Mouse (Mus musculus) layer of hippocampus, adult 2 months (tissue): ENCODE data around the gene Med21. TPM values are rescaled to one million over a fixed set of nuclear protein-coding genes. Genes with fewer than 3 reads are reported as not detected.
A peak's percentile ranks its signal among the peaks of the same experiment; 100 is the strongest.

Experiments used
- DNase-seq, 2 experiments: peaks; one replicate each; pipeline ENCODE4 v3.0.0; 2022; ENCODE audit warnings: low spot score in 2 of 2
- H3K27ac ChIP-seq: fragments of 200-600 bp; 2 replicates; pipeline ENCODE4 v1.8.1; 2022
- H3K4me3 ChIP-seq: fragments of 200-600 bp; 2 replicates; pipeline ENCODE4 v1.8.1; 2022; ENCODE audit warnings: mild to moderate bottlenecking
- CTCF ChIP-seq: fragments of 200-600 bp; conservative IDR thresholded peaks from 2 replicates; pipeline ENCODE4 v1.8.1; 2022; ENCODE audit warnings: antibody characterized with exemption, mild to moderate bottlenecking, moderate library complexity
- total RNA-seq, 2 experiments: library from RNA; stranded (reverse); gene quantifications; 2 replicates each; pipeline ENCODE4 v1.2.3; 2021

The Med21 gene
- total RNA-seq, 2 experiments from 2014 or later = 42.8 to 44.7 TPM

DNA sequence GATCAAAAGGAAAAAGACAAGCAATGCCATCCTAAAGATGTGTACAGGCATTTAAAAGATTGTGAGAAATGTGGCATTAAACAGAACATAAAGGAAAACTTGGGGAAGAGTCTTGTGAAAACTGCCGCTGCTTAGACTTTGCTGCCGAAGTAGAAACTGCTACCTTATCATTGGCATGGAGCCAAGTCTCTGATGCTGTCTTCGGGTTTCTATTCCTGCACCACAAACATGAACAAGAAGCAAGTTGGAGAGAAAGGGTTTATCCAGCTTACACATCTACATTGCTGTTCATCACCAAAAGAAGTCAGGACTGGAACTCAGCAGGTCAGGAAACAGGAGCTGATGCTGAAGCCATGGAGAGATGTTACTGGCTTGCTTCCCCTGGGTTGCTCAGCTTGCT lies 10.8 kb downstream of the Med21 start:
- no peak for TF ChIP-seq CTCF
- DNase-seq = no peak
- Histone ChIP-seq H3K4me3 (no peak overlapping the region), H3K27ac (no peak overlapping the region)

DNA sequence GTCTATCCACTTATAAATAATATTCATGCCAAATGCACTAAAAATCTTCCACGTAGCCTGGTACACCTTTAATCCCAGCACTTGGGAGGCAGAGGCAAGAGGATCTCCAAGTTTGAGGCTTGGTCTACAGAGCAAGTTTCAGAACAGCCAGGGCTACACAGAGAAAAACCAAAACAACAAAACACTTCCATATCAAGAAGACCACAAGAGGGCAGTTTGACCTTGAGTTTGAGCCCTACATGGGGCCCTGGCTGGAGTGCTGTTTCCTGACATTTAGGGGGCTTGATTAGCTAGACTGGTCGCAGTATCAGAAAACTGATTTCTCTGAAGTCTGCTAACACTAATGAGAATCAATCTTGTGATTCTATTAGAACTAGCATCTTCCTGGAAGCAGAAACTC lies 18.2 kb downstream of the Med21 start:
- H3K4me3 ChIP-seq = no peak overlapping the region
- TF ChIP-seq CTCF = peak; percentile 71
- DNase-seq = no peak
- no peak overlapping the region for H3K27ac ChIP-seq

DNA sequence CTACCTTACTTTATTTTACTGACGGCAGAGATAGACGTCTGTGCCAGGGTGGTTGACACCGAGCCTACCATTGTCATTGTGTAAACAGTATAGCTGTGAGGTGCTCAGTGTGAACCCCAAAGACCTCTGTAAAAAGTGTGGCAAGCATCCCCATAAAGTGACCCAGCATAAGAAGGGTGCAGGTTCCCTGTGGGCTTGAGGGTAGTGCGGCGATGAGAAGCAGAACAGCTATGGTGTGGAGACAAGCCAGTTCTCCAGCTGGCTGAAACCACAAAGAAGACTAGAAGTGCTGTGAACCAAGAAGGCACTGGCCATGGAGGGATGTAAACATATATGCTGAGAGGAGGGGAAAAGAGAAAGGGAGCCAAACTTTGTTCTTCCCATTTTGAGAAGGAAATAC lies 19.3 kb downstream of the Med21 start:
- no peak for TF ChIP-seq CTCF
- H3K27ac ChIP-seq = no peak overlapping the region
- no peak for DNase-seq
- H3K4me3 ChIP-seq = no peak overlapping the region

DNA sequence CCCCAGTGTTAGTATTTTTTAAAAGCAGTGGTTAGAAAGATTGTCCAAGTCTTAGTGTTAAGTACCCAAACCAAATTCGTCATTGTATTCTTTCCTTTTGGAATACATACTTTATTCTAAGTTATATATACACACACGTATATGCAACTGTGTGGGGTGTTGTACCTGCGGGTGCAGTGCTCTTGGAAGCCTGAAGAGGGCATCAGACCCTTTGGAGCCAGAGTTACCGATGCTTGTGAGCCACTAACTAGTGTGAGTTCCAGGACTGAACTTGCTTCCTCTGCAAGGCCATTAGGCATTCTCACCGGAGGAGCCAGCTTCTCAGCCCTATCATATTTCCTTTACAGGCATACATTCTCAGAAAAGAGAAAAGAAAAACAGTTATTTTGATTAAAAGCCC lies 20.3 kb downstream of the Med21 start:
- peak; percentile 90 for TF ChIP-seq CTCF
- peak in 1 of 2 experiments; percentile 32 for DNase-seq
- Histone ChIP-seq H3K27ac (no peak overlapping the region), H3K4me3 (no peak overlapping the region)

DNA sequence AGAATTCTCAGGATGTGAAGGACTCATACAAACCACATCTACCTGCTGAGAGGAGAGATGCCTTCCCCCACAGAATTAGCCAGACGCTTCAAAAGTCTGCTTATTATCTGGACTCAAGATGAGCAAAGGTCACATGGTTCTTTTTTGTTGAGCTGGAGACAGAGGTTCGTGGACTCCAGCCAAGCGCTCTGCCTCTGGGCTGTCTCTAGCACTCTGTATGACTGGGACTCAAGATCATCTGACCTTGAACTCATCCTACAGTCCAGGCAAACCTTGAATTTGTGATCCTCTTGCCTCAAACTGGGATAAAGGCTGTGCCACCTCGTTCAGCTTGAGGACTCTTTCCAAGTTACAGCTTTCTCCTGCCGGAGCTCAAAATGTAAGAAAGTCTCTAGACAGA lies 21.8 kb downstream of the Med21 start:
- Histone ChIP-seq H3K27ac (no peak overlapping the region), H3K4me3 (no peak overlapping the region)
- no peak for DNase-seq
- TF ChIP-seq CTCF = no peak

DNA sequence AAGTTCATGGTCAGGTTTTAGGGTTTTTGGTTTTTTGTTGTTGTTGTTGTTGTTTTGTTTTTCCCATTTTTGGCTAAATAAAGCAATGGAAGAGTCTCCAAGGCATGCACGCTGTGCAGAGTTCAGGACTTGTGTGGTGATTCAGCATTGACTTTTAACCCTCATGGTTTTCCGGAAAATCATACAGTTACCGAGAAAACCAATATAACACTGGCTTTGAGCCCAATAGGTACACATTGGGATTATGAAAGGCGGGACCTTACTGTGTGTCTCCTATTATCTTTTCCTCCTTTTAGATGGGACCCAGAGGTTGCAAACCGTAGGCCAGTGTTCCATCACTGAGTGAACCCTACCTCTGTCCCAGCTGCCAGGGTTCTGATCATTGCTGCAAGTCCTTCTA lies 22.6 kb downstream of the Med21 start:
- no peak for TF ChIP-seq CTCF
- Histone ChIP-seq H3K4me3 (no peak overlapping the region), H3K27ac (no peak overlapping the region)
- DNase-seq = no peak

DNA sequence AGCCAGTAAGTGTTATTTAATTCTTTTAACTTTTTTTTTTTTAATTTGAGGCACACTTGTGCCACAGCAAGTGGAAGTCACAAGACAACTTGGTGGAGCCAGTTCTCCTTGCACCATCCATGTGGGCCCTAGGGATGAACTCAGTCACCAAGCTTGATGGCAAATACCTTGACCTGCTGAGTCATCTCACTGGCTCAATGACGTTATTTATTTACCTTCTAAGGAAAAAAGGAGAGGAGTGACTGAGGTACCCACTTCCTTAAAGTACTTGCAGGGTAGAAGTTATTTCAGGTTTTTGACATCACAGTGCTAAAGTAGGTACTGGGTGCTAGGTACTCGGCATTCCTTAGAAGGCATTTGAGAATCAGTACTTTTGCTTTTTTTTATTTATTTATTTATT lies 23.1 kb downstream of the Med21 start:
- TF ChIP-seq CTCF = no peak
- H3K4me3 ChIP-seq = no peak overlapping the region
- DNase-seq = no peak
- H3K27ac ChIP-seq = no peak overlapping the region

DNA sequence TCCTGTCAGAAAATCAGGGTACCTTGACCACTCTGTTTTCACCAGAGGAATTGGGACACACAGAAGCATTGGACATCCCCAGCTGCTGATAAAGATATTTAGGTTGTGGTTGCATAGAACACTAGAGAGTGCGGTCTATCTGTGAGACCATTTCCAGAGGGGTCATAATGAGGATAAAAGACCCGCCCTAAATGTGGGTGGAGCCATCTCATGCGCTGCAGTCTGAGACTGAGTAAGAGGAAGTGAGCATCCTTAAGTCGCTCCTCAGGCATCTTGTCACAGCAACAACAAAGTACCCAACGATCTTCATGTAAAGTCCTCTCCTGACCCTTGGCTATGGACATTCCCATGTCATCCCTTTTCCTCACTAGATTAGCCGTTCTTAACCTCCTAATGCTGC lies 24.5 kb downstream of the Med21 start:
- TF ChIP-seq CTCF = no peak
- no peak overlapping the region for H3K27ac ChIP-seq
- H3K4me3 ChIP-seq = no peak overlapping the region
- DNase-seq = no peak

DNA sequence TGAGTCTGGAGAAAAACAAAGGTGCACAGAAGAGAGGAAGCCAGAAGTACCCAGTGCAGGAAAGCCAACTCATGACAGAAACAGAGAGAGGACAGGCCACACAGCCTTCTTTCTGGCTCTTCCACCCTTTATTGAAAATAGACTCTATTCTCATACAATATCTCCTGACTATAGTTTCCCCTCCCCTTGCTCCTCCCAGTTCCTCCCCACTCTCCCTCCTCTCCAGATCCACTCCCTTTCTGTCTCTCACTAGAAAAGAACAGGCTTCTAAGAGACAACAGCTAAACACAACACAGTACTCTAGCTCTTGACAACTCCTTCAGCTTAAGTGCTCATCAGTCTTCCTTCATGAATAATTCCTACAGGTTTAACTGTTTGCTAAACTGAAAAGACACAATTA lies 26.3 kb downstream of the Med21 start:
- no peak overlapping the region for H3K27ac ChIP-seq
- no peak for DNase-seq
- no peak overlapping the region for H3K4me3 ChIP-seq
- no peak for TF ChIP-seq CTCF

DNA sequence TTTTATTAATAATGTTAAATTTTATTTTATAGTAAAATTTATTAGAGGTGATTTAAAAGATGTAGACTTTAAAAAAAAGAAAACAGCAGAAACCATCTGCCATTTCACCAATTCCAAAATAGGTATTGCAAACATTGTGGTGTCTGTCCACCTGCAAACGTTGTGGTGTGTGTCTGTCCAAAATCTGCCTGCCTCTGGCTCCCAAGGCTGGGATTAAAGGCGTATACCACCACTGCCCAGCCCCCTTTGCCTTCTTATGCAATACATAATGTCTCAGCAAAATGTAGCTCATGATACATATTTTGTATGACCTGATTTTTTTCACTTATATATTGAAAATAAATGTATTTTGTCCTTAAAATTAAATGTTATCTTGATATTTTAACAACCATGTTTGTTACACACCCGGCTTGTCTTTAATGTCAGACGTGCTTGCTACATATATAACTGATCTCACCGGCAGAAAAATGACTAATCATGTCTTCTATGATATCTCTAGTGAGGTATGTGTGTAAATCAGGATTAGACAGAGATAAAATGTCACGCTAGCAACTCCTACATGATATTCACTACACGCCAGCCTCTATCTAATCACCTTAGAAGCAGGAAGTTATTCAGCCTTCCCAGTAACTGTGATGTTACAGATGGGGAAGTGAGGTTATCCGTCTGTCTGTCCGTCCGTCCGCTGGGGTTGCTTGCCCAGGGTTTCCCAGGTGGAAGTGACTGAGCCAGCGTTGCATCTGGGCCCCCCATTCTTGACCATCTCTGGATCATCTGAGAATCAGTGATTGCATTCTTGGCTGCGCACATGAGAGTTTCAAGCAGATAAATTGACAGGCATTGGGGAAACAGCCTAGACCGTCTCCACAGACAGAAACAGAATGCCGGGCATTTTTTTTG lies 28.9 kb downstream of the Med21 start:
- DNase-seq = peak in 1 of 2 experiments; percentile 18
- no peak for TF ChIP-seq CTCF

DNA sequence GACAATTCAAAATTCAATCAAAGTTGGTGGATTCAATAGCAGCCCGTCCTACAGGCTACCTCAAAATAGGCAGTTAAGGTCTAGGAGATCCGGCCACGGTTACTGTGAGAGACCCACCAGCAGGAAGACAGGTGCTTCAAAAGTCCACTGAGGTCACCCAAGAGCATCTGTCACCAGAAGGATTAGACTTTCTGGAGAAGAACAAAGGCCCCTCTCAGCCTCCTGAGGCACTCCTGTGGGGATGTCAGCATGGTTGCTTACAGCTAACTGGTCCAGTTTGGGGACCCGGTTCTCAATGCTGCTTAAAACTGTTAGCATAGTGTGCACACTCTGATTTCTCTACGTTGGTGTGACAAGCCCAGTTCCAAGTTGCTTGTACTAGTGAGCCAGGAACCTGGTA lies 29.8 kb downstream of the Med21 start:
- no peak overlapping the region for H3K4me3 ChIP-seq
- H3K27ac ChIP-seq = 0 out of 2 replicates have a peak overlapping the region, but pooled peaks have one; percentile 23
- no peak for TF ChIP-seq CTCF
- no peak for DNase-seq

More for the DNA sequence above, 28.9 kb downstream of the Med21 start:
- Histone ChIP-seq H3K4me3 (no peak overlapping the region), H3K27ac (no peak overlapping the region)

DNA sequence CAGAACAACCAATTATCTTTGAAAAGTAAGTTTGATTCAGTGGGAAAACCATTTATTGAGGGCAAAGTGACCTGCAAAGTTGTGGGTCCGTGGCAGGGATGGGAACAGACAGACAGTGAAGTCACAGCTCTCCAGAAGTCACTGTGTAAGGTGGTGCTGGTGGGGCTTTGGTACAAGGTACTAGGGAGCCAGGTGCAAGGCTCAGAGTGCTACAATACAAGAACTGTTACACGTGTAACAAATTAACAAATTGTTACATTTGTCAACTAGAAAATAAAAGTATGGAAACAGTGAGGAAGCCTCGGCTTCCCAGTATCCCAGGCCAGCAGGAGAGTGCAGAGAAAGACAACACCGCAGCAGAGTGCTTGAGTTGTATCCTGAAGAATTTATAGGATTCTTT lies 31.3 kb downstream of the Med21 start:
- TF ChIP-seq CTCF = no peak
- no peak overlapping the region for H3K4me3 ChIP-seq
- no peak for DNase-seq
- no peak overlapping the region for H3K27ac ChIP-seq

DNA sequence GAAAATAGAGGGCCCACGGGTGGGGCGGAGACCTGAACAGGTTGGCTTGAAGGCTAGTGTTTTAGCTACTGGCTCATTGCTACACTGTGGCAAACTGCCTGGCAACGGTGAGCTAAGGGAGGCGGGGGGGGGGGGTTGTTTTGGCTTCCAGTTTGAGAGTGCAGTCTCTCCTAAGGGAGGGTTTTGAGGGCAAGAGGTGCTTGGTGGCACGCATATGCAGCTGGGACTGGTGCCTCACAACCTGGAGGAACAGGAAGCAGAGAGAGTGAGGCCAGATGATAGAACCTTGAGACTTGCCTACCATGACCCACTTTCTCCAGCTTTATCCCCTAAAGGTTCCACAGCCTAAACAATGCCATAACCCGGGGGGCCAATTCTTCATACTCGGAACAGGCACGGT lies 32.1 kb downstream of the Med21 start:
- no peak for TF ChIP-seq CTCF
- Histone ChIP-seq H3K27ac (no peak overlapping the region), H3K4me3 (no peak overlapping the region)
- no peak for DNase-seq

DNA sequence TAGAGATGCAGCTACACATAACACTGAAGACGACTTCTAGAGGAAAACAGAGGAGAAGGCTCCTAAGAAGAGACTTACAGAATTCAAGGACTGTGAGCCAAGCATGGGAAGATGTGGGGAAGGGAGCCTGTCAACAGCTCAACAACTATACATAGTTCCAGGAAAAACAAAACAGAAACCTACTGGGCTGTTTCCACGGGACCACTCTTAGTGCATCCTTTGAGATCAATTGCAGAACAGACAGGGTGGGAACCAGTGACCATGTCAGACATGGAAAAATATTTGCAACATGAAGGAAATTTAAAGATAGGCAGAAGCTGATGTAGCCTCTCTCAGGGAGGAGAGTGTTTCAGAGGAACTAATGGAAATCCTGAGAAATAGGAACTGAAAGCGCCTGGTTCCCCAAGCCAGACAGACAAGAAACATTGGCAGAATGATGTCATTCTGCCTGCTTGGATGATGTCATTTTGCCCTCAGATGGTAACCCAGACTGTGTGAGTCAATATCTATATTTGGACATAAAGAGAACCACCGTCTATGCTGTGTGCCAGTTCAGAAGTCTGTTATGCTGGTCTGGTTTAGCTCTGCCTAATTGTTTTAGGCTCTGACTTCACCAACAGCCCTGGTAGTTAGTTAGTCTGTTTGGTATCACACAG lies 32.7 kb downstream of the Med21 start:
- Histone ChIP-seq H3K27ac (0 out of 2 replicates have a peak overlapping the region, but pooled peaks have one; percentile 3), H3K4me3 (no peak overlapping the region)
- no peak for DNase-seq
- no peak for TF ChIP-seq CTCF
